Mouse (Mus musculus) cerebellum, adult 2 months (tissue): ENCODE measurements around the gene Sh3pxd2b. TPM values are rescaled to one million over a fixed set of nuclear protein-coding genes. Genes with fewer than 3 reads are reported as not detected.

Source experiments
- DNase-seq, 2 experiments: peaks; one replicate each; pipeline ENCODE4 v3.0.0; 2021
- H3K27ac ChIP-seq: fragments of 200-500 bp; 2 replicates; pipeline ENCODE4 v1.5.1; 2012; ENCODE audit warnings: low read length, control low read depth, inconsistent platforms; ENCODE audit not compliant: insufficient read depth
- H3K27me3 ChIP-seq: fragments of 200-500 bp; 2 replicates; pipeline ENCODE4 v1.6.1; 2012; ENCODE audit warnings: inconsistent platforms, mild to moderate bottlenecking, low read length, moderate library complexity; ENCODE audit not compliant: control insufficient read depth, insufficient read depth
- H3K4me1 ChIP-seq: fragments of 200-500 bp; 2 replicates; pipeline ENCODE4 v1.6.1; 2011; ENCODE audit warnings: low read length; ENCODE audit not compliant: control insufficient read depth, insufficient read depth
- H3K4me3 ChIP-seq: fragments of 200-500 bp; replicated peaks from 2 replicates; pipeline ENCODE3; 2011; ENCODE audit warnings: mild to moderate bottlenecking, low read depth, low read length, control low read depth; ENCODE audit not compliant: insufficient read depth
- CTCF ChIP-seq: fragments of 200-500 bp; IDR thresholded peaks from 2 replicates; pipeline ENCODE4 v1.5.1; 2011; ENCODE audit warnings: low read depth, mild to moderate bottlenecking, control low read depth, low read length, moderate library complexity, borderline replicate concordance; ENCODE audit not compliant: insufficient read depth
- POLR2A ChIP-seq: fragments of 200-500 bp; IDR thresholded peaks from 2 replicates; pipeline ENCODE4 v1.6.1; 2011; ENCODE audit warnings: low read length, control low read depth, borderline replicate concordance; ENCODE audit not compliant: insufficient read depth
- WGBS: fragments of 180-500 bp; shearing (Covaris S2); methylation state at CpG from one replicate; pipeline ENCODE4 v1.1.7; 2018; 5-methylcytosine and 5-hydroxymethylcytosine counted together
- polyA plus RNA-seq: library from polyadenylated mRNA; depleted of rRNA; stranded (reverse); fragments of >200 nt; gene quantifications from 2 replicates; pipeline ENCODE4 v1.2.3, GENCODE M21; 2012

Sh3pxd2b gene
- polyA plus RNA-seq, 1 experiment, result 9.1 TPM

- Histone ChIP-seq H3K4me3 (no peak overlapping the region), H3K4me1 (no peaks in the 10 kb centered on the region), H3K27me3 (no peaks in the 10 kb centered on the region), H3K27ac (no peak overlapping the region)
- WGBS, result 93% methylated on average over 6 of the region's 6 CpGs
- no peak for DNase-seq
- no peak for TF ChIP-seq CTCF
- no peak for TF ChIP-seq POLR2A
Observed at GRCm38 (mm10) chr11:32345504-32346297, 1.9 kb upstream of the Sh3pxd2b start.

DNA sequence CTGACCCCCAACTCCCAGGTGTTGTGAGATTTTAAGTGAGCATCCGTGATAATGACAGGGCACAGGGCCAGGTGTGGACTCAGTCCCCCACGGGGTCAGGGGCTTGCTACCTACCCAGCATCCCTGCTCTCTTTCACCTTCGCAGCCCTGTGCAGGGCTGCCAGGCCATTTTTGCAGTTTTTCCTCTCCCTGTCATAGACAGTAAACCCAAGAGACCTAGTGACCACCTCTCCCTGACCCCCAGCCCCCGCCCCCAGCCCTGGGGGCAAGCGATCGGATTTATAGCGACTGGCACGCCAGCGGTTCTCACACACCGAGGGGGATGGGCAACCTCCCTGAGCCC is 385 bp upstream of the Sh3pxd2b start:
- no peak overlapping the region for H3K27ac ChIP-seq
- TF ChIP-seq POLR2A (no peak), CTCF (no peak)
- H3K4me1 ChIP-seq, result no peaks in the 10 kb centered on the region
- H3K27me3 ChIP-seq, result no peaks in the 10 kb centered on the region
- DNase-seq, result peak in 1 of 2 experiments; percentile 34
- 9% methylated on average over 10 of the region's 10 CpGs for WGBS
- peak overlapping the region; percentile 53 for H3K4me3 ChIP-seq

GRCm38 (mm10) chr11:32348433-32349283 is 1.0 kb downstream of the Sh3pxd2b start:
- no peak for DNase-seq
- Histone ChIP-seq H3K4me3 (peak overlapping the region; percentile 71), H3K27me3 (no peaks in the 10 kb centered on the region), H3K4me1 (0 out of 2 replicates have a peak, but pooled peaks cover 3% of the 10 kb centered on the region), H3K27ac (no peak overlapping the region)
- 61% methylated on average over 9 of the region's 9 CpGs for WGBS
- TF ChIP-seq POLR2A (no peak), CTCF (no peak)

DNA sequence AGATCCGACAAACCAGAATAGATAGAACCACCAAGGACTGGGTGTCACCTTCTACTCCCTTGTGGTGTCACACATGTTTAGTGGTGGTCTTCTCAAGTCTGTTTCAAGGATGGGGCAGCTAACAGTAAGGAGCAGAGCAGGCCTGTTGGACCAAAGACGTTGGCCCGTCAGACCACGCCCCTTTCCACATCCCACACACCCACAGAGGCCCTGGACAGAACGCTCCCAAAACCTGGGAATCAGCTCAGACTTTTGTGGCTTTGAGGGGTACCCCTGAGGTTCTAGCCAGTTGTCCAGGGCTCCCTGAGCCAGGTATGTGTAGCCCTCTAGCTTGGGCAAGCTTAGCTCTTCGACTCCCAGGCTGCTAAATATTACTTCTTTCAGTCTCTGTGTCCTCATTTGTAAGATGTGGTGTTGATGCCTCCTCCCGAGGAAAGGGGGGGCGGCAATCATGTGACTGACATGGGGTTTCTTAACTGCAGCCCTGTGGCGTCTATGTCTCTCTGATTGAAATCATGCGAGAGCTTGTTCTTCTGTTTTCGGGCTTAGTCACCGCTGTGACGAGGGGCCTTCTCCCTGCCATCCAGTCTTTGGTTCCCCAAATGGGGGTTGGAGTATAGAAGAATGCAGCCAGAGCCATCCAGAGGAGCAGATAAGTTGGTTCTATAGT is 1.8 kb downstream of the Sh3pxd2b start:
- Histone ChIP-seq H3K4me3 (no peak overlapping the region), H3K27me3 (no peaks in the 10 kb centered on the region), H3K27ac (no peak overlapping the region), H3K4me1 (0 out of 2 replicates have a peak, but pooled peaks cover 3% of the 10 kb centered on the region)
- no peak for TF ChIP-seq POLR2A
- no peak for TF ChIP-seq CTCF
- 80% methylated on average over 13 of the region's 13 CpGs for WGBS
- no peak for DNase-seq

DNA sequence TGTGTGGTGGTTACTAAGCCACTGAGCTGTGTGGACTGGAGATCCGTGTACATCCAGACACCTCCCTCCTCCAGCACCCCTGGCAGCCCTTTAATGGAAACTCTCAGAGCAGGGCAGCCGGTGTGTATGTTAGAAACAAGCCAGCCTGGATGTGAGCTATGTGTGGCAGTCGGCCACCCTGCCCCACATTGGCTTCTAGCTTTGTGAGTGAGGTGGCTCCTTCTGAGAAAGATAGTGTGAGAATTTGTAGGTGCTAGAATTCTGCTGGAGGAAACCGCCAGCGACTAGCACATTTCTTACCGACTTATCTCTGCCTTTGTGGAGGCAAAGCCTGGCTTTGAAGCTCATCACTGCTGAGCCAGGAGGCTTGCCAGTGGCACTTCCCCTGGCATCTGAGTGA is 5.3 kb downstream of the Sh3pxd2b start:
- peaks cover 7% of the 10 kb centered on the region; the same call in 1 of the 2 replicates for H3K4me1 ChIP-seq
- no peaks in the 10 kb centered on the region for H3K27me3 ChIP-seq
- H3K27ac ChIP-seq, result no peak overlapping the region
- TF ChIP-seq POLR2A (no peak), CTCF (no peak)
- no peak overlapping the region for H3K4me3 ChIP-seq
- no peak for DNase-seq
- 39% methylated on average over 6 of the region's 6 CpGs for WGBS

GRCm38 (mm10) chr11:32355377-32355776 is 7.8 kb downstream of the Sh3pxd2b start:
- Histone ChIP-seq H3K27ac (no peak overlapping the region), H3K4me1 (peaks cover 7% of the 10 kb centered on the region; the same call in 1 of the 2 replicates), H3K27me3 (no peaks in the 10 kb centered on the region), H3K4me3 (no peak overlapping the region)
- TF ChIP-seq POLR2A (no peak), CTCF (no peak)
- WGBS, result 87% methylated on average over 1 of the region's 1 CpGs
- DNase-seq, result no peak

- DNase-seq, result no peak
- WGBS, result 23% methylated on average over 9 of the region's 9 CpGs
- H3K27ac ChIP-seq, result no peak overlapping the region
- no peaks in the 10 kb centered on the region for H3K27me3 ChIP-seq
- H3K4me3 ChIP-seq, result no peak overlapping the region
- TF ChIP-seq POLR2A (no peak), CTCF (no peak)
- H3K4me1 ChIP-seq, result peaks cover 6% of the 10 kb centered on the region; the same call in 1 of the 2 replicates
Observed at GRCm38 (mm10) chr11:32357686-32358085, 10.1 kb downstream of the Sh3pxd2b start.
